Mouse (Mus musculus): ENCODE results near the gene Plac9a. TPM values are rescaled to one million over a fixed set of nuclear protein-coding genes. Genes with fewer than 3 reads are reported as not detected.
"Not testable (repeated sequence)": the region's sequence is repeated elsewhere in the genome, so short reads cannot be mapped to it uniquely, and the experiment has no call there.

Plac9a gene
- polyA plus RNA-seq, 1 experiment from 2014 or later, result not detected

DNA sequence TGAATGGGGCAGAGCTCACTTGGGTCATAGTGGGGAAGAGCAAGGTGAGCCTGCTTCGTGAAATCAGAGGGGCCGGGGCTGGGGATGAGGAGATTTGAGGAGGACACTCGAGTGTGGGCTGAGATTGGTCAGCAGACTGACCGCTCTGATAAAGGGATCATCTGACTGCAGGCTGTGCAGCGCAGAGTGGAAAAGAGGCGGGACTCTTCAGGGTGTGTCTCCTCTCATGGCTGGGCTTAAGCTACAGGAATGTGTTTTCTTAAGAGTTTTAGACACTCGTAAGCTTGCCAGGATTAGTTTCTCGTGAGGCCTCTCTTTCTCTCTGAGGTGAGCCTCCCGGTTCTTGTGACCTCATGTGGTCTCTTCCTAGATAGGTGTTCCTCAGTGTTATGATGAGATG, 21.1 kb downstream of the Plac9a start:
- H3K9me3 ChIP-seq; H3K4me2 ChIP-seq (replicated peaks); ATAC-seq (ENCODE audit: low FRiP score, low read depth); H3K9ac ChIP-seq (replicated peaks); H3K4me3 ChIP-seq; H3K36me3 ChIP-seq; H3K4me1 ChIP-seq; H3K27ac ChIP-seq (replicated peaks); H3K27me3 ChIP-seq: not testable (repeated sequence)
- no CpG with 5 or more reads among the region's 9 CpGs for WGBS

DNA sequence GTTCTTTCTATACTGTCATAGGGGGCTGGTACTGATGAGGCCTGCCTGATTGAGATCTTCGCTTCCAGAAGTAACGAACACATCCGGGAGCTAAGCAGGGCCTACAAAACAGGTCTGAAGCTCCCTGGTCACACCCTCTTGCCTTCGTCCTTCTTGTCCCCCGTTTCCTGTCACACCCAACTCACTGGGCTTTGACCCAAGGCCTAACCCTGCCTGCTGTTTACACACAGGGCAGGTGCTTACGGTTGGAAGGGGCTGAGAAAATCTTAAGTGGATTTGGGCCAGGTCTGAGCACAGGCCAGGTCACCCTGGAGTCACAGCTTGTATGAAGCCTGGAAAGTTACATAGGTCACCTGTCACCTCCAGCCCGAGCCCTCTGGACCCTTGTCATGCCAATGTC, 26.3 kb downstream of the Plac9a start:
- not testable (repeated sequence) for ATAC-seq (ENCODE audit: low FRiP score, low read depth); H3K9me3 ChIP-seq; H3K36me3 ChIP-seq; H3K27me3 ChIP-seq; H3K4me2 ChIP-seq (replicated peaks); H3K27ac ChIP-seq (replicated peaks); H3K4me3 ChIP-seq; H3K9ac ChIP-seq (replicated peaks); H3K4me1 ChIP-seq
- no CpG with 5 or more reads among the region's 7 CpGs for WGBS

- Histone ChIP-seq H3K4me3 (no peak overlapping the region), H3K27me3 (no peaks in the 10 kb centered on the region), H3K36me3 (no peaks in the 10 kb centered on the region), H3K27ac (replicated peaks) (no peak overlapping the region), H3K9me3 (no peaks in the 10 kb centered on the region), H3K4me1 (no peaks in the 10 kb centered on the region), H3K9ac (replicated peaks) (no peak overlapping the region), H3K4me2 (replicated peaks) (no peak overlapping the region)
- WGBS, result 85% methylated on average over 8 of the region's 8 CpGs
- ATAC-seq (ENCODE audit: low FRiP score, low read depth), result no peak
Observed at GRCm38 (mm10) chr14:25872461-25873415, 30.2 kb downstream of the Plac9a start.

- H3K4me3 ChIP-seq, result no peak overlapping the region
- no peaks in the 10 kb centered on the region for H3K27me3 ChIP-seq
- H3K9me3 ChIP-seq, result no peaks in the 10 kb centered on the region
- no peak overlapping the region for H3K9ac ChIP-seq (replicated peaks)
- no peaks in the 10 kb centered on the region for H3K4me1 ChIP-seq
- no peaks in the 10 kb centered on the region for H3K36me3 ChIP-seq
- no peak overlapping the region for H3K4me2 ChIP-seq (replicated peaks)
- H3K27ac ChIP-seq (replicated peaks), result no peak overlapping the region
- 60% methylated on average over 9 of the region's 9 CpGs for WGBS
- ATAC-seq (ENCODE audit: low FRiP score, low read depth), result no peak
Observed at GRCm38 (mm10) chr14:25869135-25869878, 33.6 kb downstream of the Plac9a start.

DNA sequence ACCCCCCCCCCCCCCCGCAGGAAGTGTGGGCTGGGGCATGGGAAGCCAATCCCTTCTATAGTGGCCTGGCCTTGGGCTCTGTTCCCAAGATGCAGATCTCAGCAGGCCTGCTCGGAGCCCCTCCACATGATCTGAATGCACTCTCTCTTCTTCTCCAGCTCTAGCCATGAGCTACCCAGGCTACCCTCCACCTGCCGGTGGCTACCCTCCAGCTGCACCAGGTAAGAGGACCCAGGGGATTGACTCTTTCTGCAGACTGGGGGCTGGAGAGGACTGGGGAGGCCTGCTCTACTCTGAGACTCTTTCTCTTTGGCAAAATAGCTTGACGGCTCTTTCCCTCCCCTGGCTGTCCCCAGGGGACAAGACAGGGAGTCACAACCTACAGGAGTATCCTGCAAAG, 34.2 kb downstream of the Plac9a start:
- no peak for ATAC-seq (ENCODE audit: low FRiP score, low read depth)
- 66% methylated on average over 3 of the region's 4 CpGs for WGBS

GRCm38 (mm10) chr14:25867834-25868233, 35.1 kb downstream of the Plac9a start:
- Histone ChIP-seq H3K36me3 (no peaks in the 10 kb centered on the region), H3K9ac (replicated peaks) (no peak overlapping the region), H3K27ac (replicated peaks) (no peak overlapping the region), H3K4me2 (replicated peaks) (no peak overlapping the region), H3K27me3 (no peaks in the 10 kb centered on the region), H3K4me1 (no peaks in the 10 kb centered on the region), H3K4me3 (no peak overlapping the region), H3K9me3 (no peaks in the 10 kb centered on the region)
- 74% methylated on average over 6 of the region's 6 CpGs for WGBS
- ATAC-seq (ENCODE audit: low FRiP score, low read depth), result no peak

More for the DNA sequence above, 34.2 kb downstream of the Plac9a start:
- no peaks in the 10 kb centered on the region for H3K4me1 ChIP-seq
- H3K4me2 ChIP-seq (replicated peaks), result no peak overlapping the region
- H3K36me3 ChIP-seq, result no peaks in the 10 kb centered on the region
- H3K4me3 ChIP-seq, result no peak overlapping the region
- H3K9me3 ChIP-seq, result no peaks in the 10 kb centered on the region
- H3K9ac ChIP-seq (replicated peaks), result no peak overlapping the region
- H3K27ac ChIP-seq (replicated peaks), result no peak overlapping the region
- no peaks in the 10 kb centered on the region for H3K27me3 ChIP-seq

GRCm38 (mm10) chr14:25866832-25867231, 36.1 kb downstream of the Plac9a start:
- H3K9me3 ChIP-seq, result no peaks in the 10 kb centered on the region
- no peak for ATAC-seq (ENCODE audit: low FRiP score, low read depth)
- H3K4me3 ChIP-seq, result no peak overlapping the region
- H3K36me3 ChIP-seq, result no peaks in the 10 kb centered on the region
- no peak overlapping the region for H3K27ac ChIP-seq (replicated peaks)
- no peaks in the 10 kb centered on the region for H3K4me1 ChIP-seq
- H3K4me2 ChIP-seq (replicated peaks), result no peak overlapping the region
- WGBS, result 89% methylated on average over 11 of the region's 11 CpGs
- no peak overlapping the region for H3K9ac ChIP-seq (replicated peaks)
- no peaks in the 10 kb centered on the region for H3K27me3 ChIP-seq

DNA sequence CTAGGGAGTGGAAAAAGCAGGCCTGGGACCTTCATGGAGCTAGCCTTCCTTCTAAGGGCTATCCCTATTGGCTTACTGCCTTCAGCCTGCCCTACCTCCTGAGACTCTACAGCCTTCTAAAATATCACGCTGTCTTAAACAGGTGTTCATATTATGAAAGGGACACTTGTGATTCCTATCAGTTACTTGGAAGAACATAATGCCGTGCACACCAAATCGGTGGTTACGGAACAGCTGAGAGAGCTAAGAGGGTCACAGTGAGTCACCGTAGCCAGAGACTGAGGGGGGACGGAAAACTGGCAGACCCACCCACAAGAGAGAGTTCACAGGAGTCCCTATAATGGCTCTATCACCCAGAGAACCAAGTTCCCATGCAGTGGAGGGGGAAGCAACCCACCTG, 36.5 kb downstream of the Plac9a start:
- Histone ChIP-seq H3K4me2 (replicated peaks) (no peak overlapping the region), H3K27ac (replicated peaks) (no peak overlapping the region), H3K9me3 (no peaks in the 10 kb centered on the region), H3K9ac (replicated peaks) (no peak overlapping the region), H3K27me3 (no peaks in the 10 kb centered on the region), H3K36me3 (no peaks in the 10 kb centered on the region), H3K4me1 (no peaks in the 10 kb centered on the region), H3K4me3 (no peak overlapping the region)
- 92% methylated on average over 6 of the region's 6 CpGs for WGBS
- no peak for ATAC-seq (ENCODE audit: low FRiP score, low read depth)

GRCm38 (mm10) chr14:25865251-25865650, 37.6 kb downstream of the Plac9a start:
- H3K4me2 ChIP-seq (replicated peaks), result no peak overlapping the region
- H3K27ac ChIP-seq (replicated peaks), result no peak overlapping the region
- H3K36me3 ChIP-seq, result no peaks in the 10 kb centered on the region
- no peak for ATAC-seq (ENCODE audit: low FRiP score, low read depth)
- no peak overlapping the region for H3K4me3 ChIP-seq
- H3K9me3 ChIP-seq, result no peaks in the 10 kb centered on the region
- no peaks in the 10 kb centered on the region for H3K27me3 ChIP-seq
- H3K9ac ChIP-seq (replicated peaks), result no peak overlapping the region
- 90% methylated on average over 5 of the region's 5 CpGs for WGBS
- no peaks in the 10 kb centered on the region for H3K4me1 ChIP-seq

- Histone ChIP-seq H3K36me3 (no peaks in the 10 kb centered on the region), H3K4me3 (no peak overlapping the region), H3K4me2 (replicated peaks) (no peak overlapping the region), H3K4me1 (no peaks in the 10 kb centered on the region), H3K27ac (replicated peaks) (no peak overlapping the region), H3K9me3 (no peaks in the 10 kb centered on the region), H3K27me3 (no peaks in the 10 kb centered on the region), H3K9ac (replicated peaks) (no peak overlapping the region)
- no peak for ATAC-seq (ENCODE audit: low FRiP score, low read depth)
- WGBS, result 85% methylated on average over 2 of the region's 2 CpGs
Observed at GRCm38 (mm10) chr14:25863721-25864120, 39.2 kb downstream of the Plac9a start.

DNA sequence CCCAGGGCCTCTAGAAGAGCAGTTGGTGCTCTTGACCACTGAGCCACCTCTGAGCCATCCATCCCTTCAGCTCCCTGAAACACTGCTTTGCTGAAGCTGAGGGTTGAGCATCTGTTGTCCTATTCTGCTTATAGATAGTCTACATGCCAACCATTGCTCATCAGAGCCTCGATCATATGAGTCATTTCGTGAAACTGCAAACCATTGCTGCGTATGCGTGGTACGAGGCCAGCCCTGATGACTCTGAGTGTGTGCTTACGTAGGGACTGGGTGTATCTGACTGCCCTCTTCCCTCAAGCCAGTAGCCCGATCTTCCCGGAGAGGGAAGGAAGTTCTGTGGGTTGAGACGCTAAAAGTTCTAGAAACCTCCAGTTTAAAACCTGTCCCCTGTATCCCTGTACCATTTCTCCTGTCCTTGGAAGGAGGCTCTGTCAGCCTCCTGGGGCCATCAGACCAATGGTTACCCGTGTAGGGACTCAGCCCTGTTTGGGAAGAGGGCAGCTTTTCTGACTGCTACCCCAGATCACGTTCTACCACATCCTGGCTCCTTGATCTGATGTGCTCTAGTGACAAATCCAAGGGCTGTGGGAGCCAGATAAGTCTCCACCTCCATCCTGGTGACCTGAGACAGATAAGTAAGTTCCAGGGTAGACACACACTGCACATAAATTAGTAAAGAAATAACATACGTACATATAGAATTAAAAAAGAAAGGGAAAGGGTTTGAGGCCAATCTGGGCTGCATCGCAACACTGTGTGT, 40.9 kb downstream of the Plac9a start:
- Histone ChIP-seq H3K27ac (replicated peaks) (no peak overlapping the region), H3K9ac (replicated peaks) (no peak overlapping the region), H3K36me3 (no peaks in the 10 kb centered on the region), H3K4me1 (no peaks in the 10 kb centered on the region), H3K4me2 (replicated peaks) (no peak overlapping the region), H3K4me3 (no peak overlapping the region), H3K27me3 (no peaks in the 10 kb centered on the region), H3K9me3 (no peaks in the 10 kb centered on the region)
- no peak for ATAC-seq (ENCODE audit: low FRiP score, low read depth)
- WGBS, result 89% methylated on average over 13 of the region's 13 CpGs

- Histone ChIP-seq H3K4me3 (no peak overlapping the region), H3K4me2 (replicated peaks) (no peak overlapping the region), H3K27ac (replicated peaks) (no peak overlapping the region), H3K36me3 (no peaks in the 10 kb centered on the region), H3K9ac (replicated peaks) (no peak overlapping the region), H3K9me3 (no peaks in the 10 kb centered on the region), H3K4me1 (no peaks in the 10 kb centered on the region), H3K27me3 (no peaks in the 10 kb centered on the region)
- no peak for ATAC-seq (ENCODE audit: low FRiP score, low read depth)
- 89% methylated on average over 8 of the region's 8 CpGs for WGBS
Observed at GRCm38 (mm10) chr14:25857940-25858339, 45.0 kb downstream of the Plac9a start.
